Mouse (Mus musculus) kidney, adult 18-20 months (tissue): Measurements from ENCODE around the gene Pitpnm2.

Experiments
- DNase-seq: peaks from one replicate; pipeline ENCODE4 v3.0.0; 2021

The Pitpnm2 gene

GRCm38 (mm10) chr5:124085513-124085912 is 164.0 kb downstream of the Pitpnm2 start:
- DNase-seq: no peak

DNA sequence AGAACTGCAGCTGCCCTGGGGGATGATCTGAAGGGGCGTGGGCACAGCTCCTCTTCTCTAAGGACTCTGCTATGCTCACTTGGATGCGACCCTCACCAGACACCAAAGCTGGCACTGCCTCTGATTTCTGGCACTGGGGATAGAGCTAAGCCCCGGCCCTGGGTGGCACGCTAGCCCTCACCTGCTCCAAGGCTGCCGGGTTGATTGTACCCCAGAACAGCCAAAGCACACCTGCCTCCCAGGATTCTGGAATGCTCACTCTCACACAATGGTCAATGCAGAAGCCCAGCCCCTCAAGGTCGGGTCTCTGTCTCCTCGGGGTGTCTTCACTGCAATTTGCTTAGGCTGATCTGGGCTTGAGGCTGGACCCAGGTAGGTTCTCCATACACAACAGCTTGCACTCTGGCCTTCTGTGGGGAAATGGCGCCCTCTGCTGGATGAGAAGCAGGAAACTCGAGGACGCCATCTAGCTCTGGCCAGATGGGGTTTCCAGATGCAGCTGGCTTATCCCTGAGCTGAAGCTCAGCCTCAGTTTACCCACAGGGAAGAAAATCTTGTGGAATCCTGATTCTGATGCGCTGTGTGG is 164.9 kb downstream of the Pitpnm2 start:
- peak; percentile 87 for DNase-seq

GRCm38 (mm10) chr5:124083850-124084587 is 165.5 kb downstream of the Pitpnm2 start:
- DNase-seq: peak; percentile 47

GRCm38 (mm10) chr5:124082941-124083688 is 166.4 kb downstream of the Pitpnm2 start:
- no peak for DNase-seq

GRCm38 (mm10) chr5:124082447-124082846 is 167.1 kb downstream of the Pitpnm2 start:
- no peak for DNase-seq

DNA sequence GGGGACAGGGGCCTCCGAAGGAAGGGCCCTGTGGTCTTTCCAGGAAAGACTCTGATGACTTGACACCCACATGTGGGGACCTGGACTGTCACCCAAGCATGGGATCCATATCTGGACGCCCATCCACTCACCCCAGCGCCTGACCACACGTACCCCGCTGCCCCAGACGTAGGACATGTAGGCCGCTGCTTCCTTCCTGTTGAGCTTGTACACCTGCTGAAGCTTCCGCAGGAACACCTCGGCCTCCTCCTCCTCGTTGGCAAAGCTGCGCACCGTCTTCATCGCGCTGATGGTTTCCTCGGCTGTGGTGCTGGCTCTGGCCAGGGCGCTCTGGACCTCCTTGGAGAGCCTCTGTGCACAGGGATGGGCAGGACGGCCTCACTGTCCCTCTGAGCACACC is 169.7 kb downstream of the Pitpnm2 start:
- DNase-seq: no peak

- DNase-seq: no peak
Observed at GRCm38 (mm10) chr5:124078794-124079416, 170.7 kb downstream of the Pitpnm2 start.

GRCm38 (mm10) chr5:124077856-124078460 is 171.6 kb downstream of the Pitpnm2 start:
- DNase-seq: no peak

DNA sequence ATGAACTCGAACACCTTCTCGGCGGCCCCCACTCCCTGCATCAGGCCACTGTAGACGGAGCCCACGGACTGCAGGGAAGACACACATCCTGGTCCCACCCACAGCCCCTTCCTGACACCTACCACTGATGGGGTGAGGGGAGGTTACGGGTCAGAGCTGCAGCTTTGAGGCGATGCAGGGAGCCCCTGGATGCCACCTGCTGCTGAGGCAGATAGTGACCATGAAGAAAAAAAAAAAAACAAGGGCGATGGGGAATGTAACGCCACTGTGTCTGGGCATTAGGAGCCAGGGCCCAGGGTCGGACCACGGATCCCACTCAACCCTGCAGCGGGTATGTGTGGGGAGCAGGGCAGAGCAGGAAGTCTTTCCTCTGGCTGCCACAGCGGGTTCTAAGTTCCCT is 172.3 kb downstream of the Pitpnm2 start:
- no peak for DNase-seq

DNA sequence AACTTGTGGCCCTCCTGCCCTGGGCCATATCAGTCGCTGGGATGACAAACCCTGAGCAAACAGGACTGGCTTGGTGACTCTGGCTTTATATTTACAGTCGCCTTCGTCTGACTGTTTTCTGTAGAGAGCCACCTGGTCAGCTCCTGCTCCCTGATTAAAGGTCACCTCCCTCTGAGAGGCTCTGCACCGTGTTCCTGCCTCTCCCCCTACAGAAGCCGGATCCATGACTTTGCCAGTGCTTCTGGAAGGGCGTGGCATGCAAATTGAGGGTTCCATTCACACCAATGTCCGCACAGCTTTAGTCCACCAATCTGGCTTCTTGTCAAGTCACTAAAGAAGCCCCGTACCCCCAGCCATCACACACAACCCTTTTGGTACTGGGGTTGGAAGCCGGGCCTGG is 173.0 kb downstream of the Pitpnm2 start:
- DNase-seq: no peak

DNA sequence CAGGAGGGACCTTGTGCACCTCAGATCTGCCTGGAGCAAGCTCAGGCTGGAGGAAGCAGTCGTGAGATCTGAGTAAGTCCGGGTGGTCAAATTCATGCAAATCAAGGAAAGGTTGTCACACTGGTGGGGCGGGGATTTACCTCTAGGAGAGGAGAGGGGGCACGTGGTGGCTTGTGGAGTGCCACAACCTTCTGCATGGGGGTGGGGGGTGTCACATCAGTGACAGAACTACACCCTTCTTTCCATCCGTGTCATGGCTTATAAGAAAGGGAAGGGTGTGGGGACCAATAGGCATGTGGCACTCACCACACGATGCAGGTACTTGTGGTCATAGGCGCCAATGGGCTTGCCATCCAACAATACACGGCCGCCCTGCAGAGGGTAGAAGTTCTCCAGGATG is 173.8 kb downstream of the Pitpnm2 start:
- no peak for DNase-seq

- no peak for DNase-seq
Observed at GRCm38 (mm10) chr5:124074845-124075307, 174.7 kb downstream of the Pitpnm2 start.

GRCm38 (mm10) chr5:124073682-124074081 is 175.9 kb downstream of the Pitpnm2 start:
- DNase-seq: no peak

DNA sequence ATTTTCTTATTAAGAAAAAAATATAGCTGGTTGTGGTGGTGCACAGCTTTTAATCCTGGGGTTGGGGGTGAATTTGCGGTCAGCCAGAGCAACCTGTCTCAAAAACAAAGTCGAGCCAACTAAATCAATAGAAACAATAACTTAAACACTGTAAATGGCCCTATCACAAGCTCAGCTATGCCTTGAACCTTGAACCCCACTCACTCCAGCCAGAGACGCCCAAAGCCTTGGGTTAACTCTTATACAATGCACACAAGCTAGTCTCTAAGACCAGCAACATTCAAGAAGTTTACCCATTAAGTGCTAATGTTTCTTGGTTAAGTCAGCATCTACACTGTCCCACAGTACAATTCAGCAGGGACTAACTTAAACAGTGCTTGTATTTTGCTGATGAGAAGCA is 179.9 kb downstream of the Pitpnm2 start:
- no peak for DNase-seq
